Mouse (Mus musculus): ENCODE measurements around the gene Il18r1. TPM values are rescaled to one million over a fixed set of nuclear protein-coding genes. Genes with fewer than 3 reads are reported as not detected.

The Il18r1 gene
- total RNA-seq, 2 experiments from 2014 or later, result not detected

- no peak for DNase-seq
- intact Hi-C loops (cut with DNase I; ENCODE audit: low total_unique reads), result no loop called here
These were observed 11.4 kb downstream of the Il18r1 start for GRCm38 (mm10) chr1:40476756-40477155.

GRCm38 (mm10) chr1:40479505-40479923, 14.2 kb downstream of the Il18r1 start:
- intact Hi-C loops (cut with DNase I; ENCODE audit: low total_unique reads), result no loop called here
- DNase-seq, result no peak

GRCm38 (mm10) chr1:40494594-40494993, 29.2 kb downstream of the Il18r1 start:
- intact Hi-C loops (cut with DNase I; ENCODE audit: low total_unique reads), result no loop called here
- DNase-seq, result no peak

- intact Hi-C loops (cut with DNase I; ENCODE audit: low total_unique reads), result no loop called here
- DNase-seq, result no peak
These were observed 34.4 kb downstream of the Il18r1 start for GRCm38 (mm10) chr1:40499708-40500107.

GRCm38 (mm10) chr1:40501126-40501525, 35.8 kb downstream of the Il18r1 start:
- DNase-seq, result no peak
- intact Hi-C loops (cut with DNase I; ENCODE audit: low total_unique reads), result no loop called here

GRCm38 (mm10) chr1:40501546-40502398, 36.4 kb downstream of the Il18r1 start:
- intact Hi-C loops (cut with DNase I; ENCODE audit: low total_unique reads), result no loop called here
- no peak for DNase-seq

GRCm38 (mm10) chr1:40504548-40504947, 39.2 kb downstream of the Il18r1 start:
- intact Hi-C loops (cut with DNase I; ENCODE audit: low total_unique reads), result no loop called here
- DNase-seq, result no peak

- no peak for DNase-seq
These were observed 49.7 kb downstream of the Il18r1 start, which contains the start of gene Il18rap for GRCm38 (mm10) chr1:40514851-40515585. Il18rap (plus strand) TSS chr1:40515362.

GRCm38 (mm10) chr1:40516364-40516763, 51.0 kb downstream of the Il18r1 start:
- intact Hi-C loops (cut with DNase I; ENCODE audit: low total_unique reads), result no loop called here
- DNase-seq, result no peak

More at GRCm38 (mm10) chr1:40514851-40515585, 49.7 kb downstream of the Il18r1 start, which contains the start of gene Il18rap:
- intact Hi-C loops (cut with DNase I; ENCODE audit: low total_unique reads), result no loop called here

- DNase-seq, result no peak
- intact Hi-C loops (cut with DNase I; ENCODE audit: low total_unique reads), result no loop called here
These were observed 57.6 kb downstream of the Il18r1 start for GRCm38 (mm10) chr1:40522918-40523317.

- intact Hi-C loops (cut with DNase I; ENCODE audit: low total_unique reads), result no loop called here
These were observed 58.8 kb downstream of the Il18r1 start for GRCm38 (mm10) chr1:40523971-40524722.

GRCm38 (mm10) chr1:40529287-40529686, 63.9 kb downstream of the Il18r1 start:
- intact Hi-C loops (cut with DNase I; ENCODE audit: low total_unique reads), result no loop called here
- no peak for DNase-seq

More at GRCm38 (mm10) chr1:40523971-40524722, 58.8 kb downstream of the Il18r1 start:
- DNase-seq, result no peak

GRCm38 (mm10) chr1:40537577-40537976, 72.2 kb downstream of the Il18r1 start:
- no peak for DNase-seq
- intact Hi-C loops (cut with DNase I; ENCODE audit: low total_unique reads), result no loop called here

GRCm38 (mm10) chr1:40544650-40545049, 79.3 kb downstream of the Il18r1 start:
- peak; percentile 20 for DNase-seq

GRCm38 (mm10) chr1:40546645-40547044, 81.3 kb downstream of the Il18r1 start:
- intact Hi-C loops (cut with DNase I; ENCODE audit: low total_unique reads), result loop anchor here (10.0 kb wide), 1 partner anchor 432 kb away; no protein-coding TSS in a partner anchor

More at GRCm38 (mm10) chr1:40544650-40545049, 79.3 kb downstream of the Il18r1 start:
- intact Hi-C loops (cut with DNase I; ENCODE audit: low total_unique reads), result loop anchor here (5.0 to 10.0 kb wide), 2 partner anchors 162 to 430 kb away; no protein-coding TSS in a partner anchor

GRCm38 (mm10) chr1:40547064-40547572, 81.8 kb downstream of the Il18r1 start:
- DNase-seq, result no peak
- intact Hi-C loops (cut with DNase I; ENCODE audit: low total_unique reads), result loop anchor here (10.0 kb wide), 1 partner anchor 432 kb away; no protein-coding TSS in a partner anchor

More at GRCm38 (mm10) chr1:40546645-40547044, 81.3 kb downstream of the Il18r1 start:
- no peak for DNase-seq

GRCm38 (mm10) chr1:40547762-40548161, 82.4 kb downstream of the Il18r1 start:
- no peak for DNase-seq
- intact Hi-C loops (cut with DNase I; ENCODE audit: low total_unique reads), result loop anchor here (10.0 kb wide), 1 partner anchor 433 kb away; no protein-coding TSS in a partner anchor

Data from gastrocnemius, postnatal 14 days (tissue).